Mouse (Mus musculus) forebrain, embryonic 11.5 days (tissue): ENCODE results near the gene Trpm3. TPM values are rescaled to one million over a fixed set of nuclear protein-coding genes. Genes with fewer than 3 reads are reported as not detected.

ENCODE experiments used
- ATAC-seq: fragments of 200-750 bp; cut with Nextera tagmentation; replicated peaks from 2 replicates; pipeline ENCODE4 v1.8.0; 2017; ENCODE audit warnings: moderate TSS enrichment; ENCODE audit not compliant: low FRiP score
- DNase-seq: peaks from one replicate; pipeline ENCODE4 v3.0.0-alpha.2; 2017; ENCODE audit warnings: low spot score
- H3K27ac ChIP-seq: fragments of 300-500 bp; sonication (generic); 2 replicates; pipeline ENCODE4 v1.5.1; 2014; ENCODE audit warnings: low read depth, low read length
- H3K27me3 ChIP-seq: fragments of 300-500 bp; sonication (generic); 2 replicates; pipeline ENCODE4 v1.6.1; 2014; ENCODE audit warnings: mild to moderate bottlenecking, low read length, mixed read lengths; ENCODE audit not compliant: control insufficient read depth, insufficient read depth
- H3K36me3 ChIP-seq: fragments of 300-500 bp; sonication (generic); 2 replicates; pipeline ENCODE4 v1.6.1; 2014; ENCODE audit warnings: mild to moderate bottlenecking, low read length, moderate library complexity, mixed read lengths; ENCODE audit not compliant: control insufficient read depth, insufficient read depth
- H3K4me1 ChIP-seq: fragments of 300-500 bp; sonication (generic); replicated peaks from 2 replicates; pipeline ENCODE4 v1.6.1; 2014; ENCODE audit warnings: low read length, mixed read lengths; ENCODE audit not compliant: control insufficient read depth, insufficient read depth
- H3K4me2 ChIP-seq: fragments of 300-500 bp; sonication (generic); 2 replicates; pipeline ENCODE4 v1.6.1; 2014; ENCODE audit warnings: low read depth, mild to moderate bottlenecking, low read length, moderate library complexity, mixed read lengths; ENCODE audit not compliant: severe bottlenecking
- H3K4me3 ChIP-seq: fragments of 300-500 bp; sonication (generic); 2 replicates; pipeline ENCODE4 v1.5.1; 2014; ENCODE audit warnings: low read depth, low read length
- H3K9ac ChIP-seq: fragments of 300-500 bp; sonication (generic); 2 replicates; pipeline ENCODE4 v1.6.1; 2014; ENCODE audit warnings: low read length
- H3K9me3 ChIP-seq: fragments of 300-500 bp; sonication (generic); 2 replicates; pipeline ENCODE4 v1.6.1; 2016; ENCODE audit warnings: low read length, mixed read lengths; ENCODE audit not compliant: control insufficient read depth
- WGBS: fragments of 180-500 bp; shearing (Covaris S2); extraction: QIAGEN DNeasy Blood & Tissue Kit; methylation state at CpG from one replicate; pipeline ENCODE4 v1.1.7; 2014; 5-methylcytosine and 5-hydroxymethylcytosine counted together
- microRNA counts: library from miRNA; unstranded; fragments of <30 nt; microRNA quantifications from one replicate; lab custom pipeline; 2015
- microRNA-seq: library from miRNA; unstranded; fragments of <30 nt; microRNA quantifications from one replicate; pipeline ENCODE4, GENCODE M21; 2016; ENCODE audit not compliant: insufficient number of aligned reads
- polyA plus RNA-seq: library from polyadenylated mRNA; unstranded; fragments of >200 nt; fragmentation: Nextera tagmentation; extraction: Ambion mirVana; gene quantifications from 2 replicates; pipeline ENCODE4 v1.2.1, GENCODE M21; 2014

Trpm3 gene
- polyA plus RNA-seq, 1 experiment from 2014 or later, result 9.2 TPM

DNA sequence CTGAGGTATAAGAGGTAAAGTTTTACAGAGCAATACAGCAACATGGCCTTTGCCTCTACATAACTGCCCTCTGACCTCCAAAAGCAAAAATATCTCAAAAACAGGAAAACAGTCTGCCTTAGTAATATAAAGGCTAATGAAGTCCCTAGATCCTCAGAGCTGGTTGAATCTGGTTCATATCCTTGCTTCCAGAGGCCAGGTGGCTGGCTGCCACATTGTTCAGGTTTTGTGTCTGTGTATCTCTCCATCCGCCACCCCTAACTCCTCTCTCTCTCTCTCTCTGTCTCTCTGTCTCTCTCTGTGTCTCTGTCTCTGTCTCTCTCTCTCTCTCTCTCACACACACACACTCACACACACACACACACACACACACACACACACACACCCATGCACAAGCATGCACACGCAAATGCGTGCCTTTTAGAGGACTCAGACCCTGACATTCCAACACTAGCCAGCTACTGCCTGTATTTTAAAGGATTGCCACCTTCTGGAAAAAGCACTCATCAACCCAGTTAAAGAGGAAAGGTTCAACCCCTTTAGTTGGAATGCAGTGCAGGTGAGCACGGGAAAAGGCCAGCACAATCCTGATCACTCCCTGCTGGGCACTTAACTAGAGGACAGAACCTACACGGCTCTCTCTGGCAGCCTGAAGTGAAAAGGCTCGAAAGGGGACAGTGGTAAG is 902.8 kb downstream of the Trpm3 start:
- Histone ChIP-seq H3K9me3 (no peaks in the 10 kb centered on the region), H3K27me3 (no peaks in the 10 kb centered on the region), H3K27ac (no peak overlapping the region), H3K4me2 (no peak overlapping the region), H3K4me3 (no peak overlapping the region), H3K9ac (no peak overlapping the region), H3K4me1 (no peaks in the 10 kb centered on the region), H3K36me3 (no peaks in the 10 kb centered on the region)
- WGBS, result 62% methylated on average over 6 of the region's 6 CpGs
- DNase-seq, result no peak
- no peak for ATAC-seq

DNA sequence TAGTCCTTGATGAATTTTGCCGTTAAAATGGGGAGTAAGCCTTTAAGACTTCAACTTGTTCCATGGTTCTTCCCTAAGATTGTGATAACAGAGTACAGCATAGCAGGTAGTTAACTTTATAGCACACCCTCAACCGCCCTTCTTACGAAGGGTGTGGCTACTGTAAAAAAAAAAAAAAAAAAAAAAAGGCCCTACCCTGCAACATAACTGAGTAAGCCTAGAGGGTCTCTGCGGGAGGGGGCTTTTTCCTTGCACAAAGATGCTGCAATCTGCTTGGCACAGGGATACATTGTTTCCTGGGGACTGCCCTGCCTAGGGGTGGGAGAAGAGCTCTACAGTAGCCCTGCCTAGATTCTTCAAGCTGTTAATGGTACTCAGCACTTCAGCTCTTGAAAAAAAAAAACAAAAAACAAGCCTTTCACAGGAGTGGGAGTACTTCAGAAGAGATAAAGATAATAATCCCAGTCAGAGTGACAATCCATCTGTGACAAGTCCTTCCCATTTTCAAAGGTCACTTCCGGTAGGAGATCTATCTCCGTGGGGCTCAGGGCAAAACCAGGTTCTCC is 903.4 kb downstream of the Trpm3 start:
- H3K9ac ChIP-seq, result no peak overlapping the region
- H3K36me3 ChIP-seq, result no peaks in the 10 kb centered on the region
- H3K4me2 ChIP-seq, result no peak overlapping the region
- ATAC-seq, result no peak
- no peak overlapping the region for H3K4me3 ChIP-seq
- no peak overlapping the region for H3K27ac ChIP-seq
- no peaks in the 10 kb centered on the region for H3K9me3 ChIP-seq
- no peaks in the 10 kb centered on the region for H3K27me3 ChIP-seq
- 66% methylated on average over 6 of the region's 6 CpGs for WGBS
- no peaks in the 10 kb centered on the region for H3K4me1 ChIP-seq
- DNase-seq, result no peak

DNA sequence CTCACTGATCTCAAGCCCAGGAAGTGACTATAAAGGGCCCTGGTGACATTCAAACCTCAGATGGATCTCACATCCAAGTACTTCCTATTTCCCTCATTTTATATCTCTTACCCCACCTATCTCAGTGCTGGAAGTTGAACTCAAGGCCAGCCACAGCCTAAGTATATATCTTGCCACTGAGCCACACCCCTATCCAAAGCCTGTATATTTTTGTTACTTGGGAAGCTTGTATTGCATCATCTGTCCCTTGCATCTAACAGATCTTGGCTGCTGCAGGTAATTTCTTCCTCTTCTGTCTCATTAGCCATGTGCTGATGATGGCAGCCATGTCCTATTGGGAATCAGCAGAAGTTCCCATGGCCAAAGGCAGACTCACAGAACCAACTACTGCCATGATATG is 904.9 kb downstream of the Trpm3 start:
- no peaks in the 10 kb centered on the region for H3K36me3 ChIP-seq
- H3K9ac ChIP-seq, result no peak overlapping the region
- H3K4me3 ChIP-seq, result no peak overlapping the region
- H3K4me2 ChIP-seq, result no peak overlapping the region
- H3K27ac ChIP-seq, result no peak overlapping the region
- ATAC-seq, result no peak
- no peaks in the 10 kb centered on the region for H3K4me1 ChIP-seq
- H3K9me3 ChIP-seq, result no peaks in the 10 kb centered on the region
- no peak for DNase-seq
- H3K27me3 ChIP-seq, result no peaks in the 10 kb centered on the region

MicroRNAs encoded within 50 kb of the gene (microRNA counts, 519-probe panel; counts per million panel counts)
- 5,272 counts per million, percentile 63 among the panel's probes with 10 or more counts for microRNA mmu-miR-204 (lab: Ali Mortazavi, UCI)

Small RNA genes lying within 50 kb of the gene (microRNA-seq; reads per million reads assigned to microRNA genes)
- gene Mir204, result 447 reads per million, percentile 58 among the genes with 10 or more reads in this experiment
